ENCODE assay signal across 9 mouse cellular contexts in genomic region chr2:168589368-168590167, GRCm38 (mm10). TPM values are rescaled to one million over a fixed set of nuclear protein-coding genes. Genes with fewer than 3 reads are reported as not detected.
A peak's percentile ranks its signal among the peaks of the same experiment; 100 is the strongest.
DNase-seq lines count a peak whose midpoint lies in the region; ATAC-seq and TF ChIP-seq lines count a peak whose summit lies in the region.
"Had no signal": no experiment of that assay in that cellular context is flagged by ENCODE, and none has a peak within 500 bp of the region (broad histone marks: within the 10 kb centered on the region; RNA-seq: fewer than 3 reads in every experiment).

No protein-coding gene starts in this region.

- no peaks in the 10 kb centered on the region for H3K79me2 ChIP-seq in heart, adult 2 months (replicated peaks; ENCODE audit: control insufficient read depth, insufficient read depth, low read length)

- no peak for TF ChIP-seq POLR2A in heart, adult 2 months (IDR thresholded peaks at IDR 0.05; ENCODE audit: insufficient read depth, low read depth, low read length)

- no peaks in the 10 kb centered on the region for H3K36me3 ChIP-seq in heart, adult 2 months (ENCODE audit: control insufficient read depth, insufficient read depth, low read length)
- no peaks in the 10 kb centered on the region for H3K36me3 ChIP-seq in E14TG2a.4 (ENCODE audit: insufficient read depth, low read length)
- H3K36me3 ChIP-seq in heart, embryonic 12.5 days, result no peaks in the 10 kb centered on the region
- H3K36me3 ChIP-seq in liver, embryonic 13.5 days, result no peaks in the 10 kb centered on the region
- no peaks in the 10 kb centered on the region for H3K36me3 ChIP-seq in stomach, embryonic 16.5 days (ENCODE audit: control insufficient read depth, insufficient read depth, low read length)

- peak overlapping the region; percentile 80 for H3K9ac ChIP-seq in heart, adult 2 months (ENCODE audit: low read depth, low read length)
- peak overlapping the region; percentile 75 for H3K9ac ChIP-seq in heart, embryonic 12.5 days
- H3K9ac ChIP-seq in liver, embryonic 13.5 days, result peak overlapping the region; percentile 47
- peak overlapping the region; percentile 78 for H3K9ac ChIP-seq in stomach, embryonic 16.5 days (ENCODE audit: low read length)

- no peaks in the 10 kb centered on the region for H3K27me3 ChIP-seq in heart, adult 2 months (ENCODE audit: control insufficient read depth, insufficient read depth, low read length)
- peaks cover 41% of the 10 kb centered on the region for H3K27me3 ChIP-seq in E14TG2a.4 (ENCODE audit: insufficient read depth, low read length)
- H3K27me3 ChIP-seq in heart, embryonic 12.5 days (replicated peaks), result peaks cover 23% of the 10 kb centered on the region; the same call in 1 of the 2 replicates
- H3K27me3 ChIP-seq in liver, embryonic 13.5 days, result peaks cover 32% of the 10 kb centered on the region
- peaks cover 14% of the 10 kb centered on the region; the same call in 1 of the 2 replicates for H3K27me3 ChIP-seq in stomach, embryonic 16.5 days (ENCODE audit: control insufficient read depth, insufficient read depth, low read length)

- no peaks in the 10 kb centered on the region for H3K9me3 ChIP-seq in E14TG2a.4 (ENCODE audit: low read length)
- H3K9me3 ChIP-seq in heart, embryonic 12.5 days (replicated peaks), result no peaks in the 10 kb centered on the region
- no peaks in the 10 kb centered on the region for H3K9me3 ChIP-seq in liver, embryonic 13.5 days (replicated peaks)
- H3K9me3 ChIP-seq in stomach, embryonic 16.5 days (replicated peaks; ENCODE audit: control insufficient read depth, low read length), result no peaks in the 10 kb centered on the region

- H3K4me1 ChIP-seq in heart, adult 2 months (ENCODE audit: control insufficient read depth, insufficient read depth, low read length), result peaks cover 13% of the 10 kb centered on the region
- H3K4me1 ChIP-seq in E14TG2a.4 (replicated peaks; ENCODE audit: low read depth, low read length), result peaks cover 31% of the 10 kb centered on the region
- H3K4me1 ChIP-seq in heart, embryonic 12.5 days (replicated peaks), result peaks cover 67% of the 10 kb centered on the region
- H3K4me1 ChIP-seq in liver, embryonic 13.5 days (replicated peaks), result peaks cover 25% of the 10 kb centered on the region
- peaks cover 9% of the 10 kb centered on the region; the same call in 1 of the 2 replicates for H3K4me1 ChIP-seq in stomach, embryonic 16.5 days (ENCODE audit: control insufficient read depth, insufficient read depth, low read length)

- intact Hi-C loops in heart, adult 2 months (cut with DNase I), result loop anchor here (2.0 to 5.0 kb wide), 2 partner anchors 15 to 38 kb away; no protein-coding TSS in a partner anchor

- peak overlapping the region; percentile 55 for H3K4me3 ChIP-seq in heart, adult 2 months
- H3K4me3 ChIP-seq in E14TG2a.4 (replicated peaks; ENCODE audit: low read length), result peak overlapping the region; percentile 86
- H3K4me3 ChIP-seq in heart, embryonic 12.5 days, result peak overlapping the region; percentile 69
- H3K4me3 ChIP-seq in liver, embryonic 13.5 days (replicated peaks), result peak overlapping the region; percentile 52
- H3K4me3 ChIP-seq in stomach, embryonic 16.5 days (replicated peaks; ENCODE audit: low read length), result peak overlapping the region; percentile 53

- peak overlapping the region; percentile 78 for H3K4me2 ChIP-seq in heart, embryonic 12.5 days
- peak overlapping the region; percentile 73 for H3K4me2 ChIP-seq in liver, embryonic 13.5 days
- H3K4me2 ChIP-seq in stomach, embryonic 16.5 days (ENCODE audit: low read depth, low read length), result peak overlapping the region; percentile 61

- WGBS in heart, adult 2 months, result 8% methylated on average over 21 of the region's 21 CpGs
- 6% methylated on average over 21 of the region's 21 CpGs for WGBS in heart, embryonic 12.5 days
- 7% methylated on average over 21 of the region's 21 CpGs for WGBS in liver, embryonic 13.5 days (ENCODE audit: insufficient replicate concordance)
- WGBS in stomach, embryonic 16.5 days, result 11% methylated on average over 21 of the region's 21 CpGs

- H3K27ac ChIP-seq in heart, adult 2 months, result peak overlapping the region; percentile 85
- H3K27ac ChIP-seq in heart, embryonic 12.5 days (ENCODE audit: poor library complexity, severe bottlenecking), result peak overlapping the region; percentile 61
- H3K27ac ChIP-seq in liver, embryonic 13.5 days, result no peak overlapping the region
- no peak overlapping the region for H3K27ac ChIP-seq in stomach, embryonic 16.5 days (ENCODE audit: low read length)

- DNase-seq in heart, adult 2 months, result peak; percentile 55 to 60
- no peak for DNase-seq in heart, postnatal 4 days
- DNase-seq in liver, embryonic 13.5 days, result no peak
- DNase-seq in embryo, embryonic 10 days (ENCODE audit: low spot score), result no peak

- ATAC-seq in heart, embryonic 12.5 days (ENCODE audit: insufficient number of reproducible peaks, low FRiP score), result peak; percentile 48; the same call in 1 of the 2 replicates
- peak; percentile 39; the same call in 1 of the 2 replicates for ATAC-seq in liver, embryonic 13.5 days (ENCODE audit: low read depth)
- no peak; the same call in 1 of the 2 replicates for ATAC-seq in stomach, embryonic 16.5 days (ENCODE audit: insufficient read depth, low FRiP score)
- ATAC-seq in cerebellum, adult (ENCODE audit: insufficient number of reproducible peaks, low FRiP score, low TSS enrichment), result no peak; the same call in 1 of the 2 replicates

- no peak for TF ChIP-seq EP300 in heart, adult 2 months (IDR thresholded peaks at IDR 0.05; ENCODE audit: insufficient read depth, low read depth, low read length)

- TF ChIP-seq CTCF in heart, adult 2 months (IDR thresholded peaks at IDR 0.05), result no peak
- no peak for TF ChIP-seq CTCF in E14TG2a.4 (conservative IDR thresholded peaks at IDR 0.05; ENCODE audit: low read length)

RNA-seq across cellular contexts. Expression of gene Nfatc2, which starts 11.9 kb away (rescaled TPM):
- 10 to 100 TPM; 11.2 to 18.3 TPM for total RNA-seq in heart, adult 2 months (2021)
- polyA plus RNA-seq in heart, adult 2 months (2012; rRNA removed), result 10.2 and 12.8 TPM in 2 replicates
- total RNA-seq in heart, postnatal 4 days (2021), result 10 to 100 TPM; 18.8 to 21.3 TPM
- 9.9 and 12.5 TPM in 2 replicates for polyA plus RNA-seq in heart, embryonic 12.5 days (2016; fragmentation: Nextera tagmentation; extraction: Ambion mirVana)
- 0.08 and 0.21 TPM in 2 replicates for polyA plus RNA-seq in liver, embryonic 13.5 days (2015; fragmentation: Nextera tagmentation; extraction: Ambion mirVana)
- 3.1 and 3.3 TPM in 2 replicates for polyA plus RNA-seq in stomach, embryonic 16.5 days (2015; fragmentation: Nextera tagmentation; extraction: Ambion mirVana)
- total RNA-seq: MEL had no signal

Comparison
In these comparisons a context has a peak if more than half of its experiments do, and no peak if none do; other contexts are left out.
1. DNase-seq: peak in heart, adult 2 months (2 of 2); none in heart, postnatal 4 days (single experiment), liver, embryonic 13.5 days (single experiment) and embryo, embryonic 10 days (single experiment).
2. H3K27ac ChIP-seq: peak in heart, adult 2 months (single experiment) and heart, embryonic 12.5 days (single experiment); none in liver, embryonic 13.5 days (single experiment) and stomach, embryonic 16.5 days (single experiment).
3. ATAC-seq: peak in heart, embryonic 12.5 days (single experiment) and liver, embryonic 13.5 days (single experiment); none in stomach, embryonic 16.5 days (single experiment) and cerebellum, adult (single experiment).
4. Peak in every context shown above with its lines, with median percentiles within 50 percentile points of each other: H3K4me3 ChIP-seq, H3K9ac ChIP-seq and H3K4me2 ChIP-seq.